Mouse (Mus musculus) inflammation-experienced regulatory T-cells (primary cell): ENCODE results near the gene Cyp4f40. TPM values are rescaled to one million over a fixed set of nuclear protein-coding genes. Genes with fewer than 3 reads are reported as not detected.

Source experiments
- polyA plus RNA-seq, 2 experiments: library from polyadenylated mRNA; unstranded; fragments of 100-300 nt; shearing (Covaris generic); gene quantifications; one replicate each; pipeline ENCODE4 v1.2.1; 2017

The Cyp4f40 gene
- under 1 TPM in 1 of 2 experiments, not detected in 1; 0.17 TPM for polyA plus RNA-seq

GRCm38 (mm10) chr17:32658712-32659111 is at the start of gene Cyp4f40:
Cyp4f40 (plus strand) TSS chr17:32658900.

GRCm38 (mm10) chr17:32621018-32621417 is 37.7 kb upstream of the Cyp4f40 start, which contains the start of gene Cyp4f37:
Cyp4f37 (plus strand) TSS chr17:32621309.

GRCm38 (mm10) chr17:32685048-32685750 is 26.5 kb downstream of the Cyp4f40 start, which contains the start of gene Cyp4f15:
Cyp4f15 (plus strand) TSS chr17:32685627.

Other genes starting within 250 kb of the Cyp4f40 start
- 10 to 100 TPM; 80.6 to 97.0 TPM for gene Pglyrp2, start 234.7 kb upstream of the Cyp4f40 start, polyA plus RNA-seq
- gene Cyp4f39, start 206.2 kb upstream of the Cyp4f40 start, polyA plus RNA-seq = under 1 TPM; 0.51 to 0.61 TPM
- gene Cyp4f17, start 152.8 kb upstream of the Cyp4f40 start, polyA plus RNA-seq = 1 to 10 TPM; 2.6 TPM
- 10 to 100 TPM; 14.4 to 33.9 TPM for gene Cyp4f16, start 122.3 kb upstream of the Cyp4f40 start, polyA plus RNA-seq
- gene Cyp4f37, start 37.6 kb upstream of the Cyp4f40 start, polyA plus RNA-seq = 1 to 10 TPM in 1 of 2 experiments, not detected in 1; 2.2 TPM
- not detected for gene Cyp4f15, start 26.7 kb downstream of the Cyp4f40 start, polyA plus RNA-seq
- 10 to 100 TPM; 22.0 to 24.6 TPM for gene Zfp871, start 129.4 kb downstream of the Cyp4f40 start, polyA plus RNA-seq
- gene Zfp811, start 151.0 kb downstream of the Cyp4f40 start, polyA plus RNA-seq = under 1 TPM in 1 of 2 experiments, not detected in 1; 0.75 TPM
- 10 to 100 TPM in 1 of 2 experiments, 1 to 10 TPM in 1; 9.8 to 14.2 TPM for gene Zfp799, start 171.4 kb downstream of the Cyp4f40 start, polyA plus RNA-seq
- 10 to 100 TPM in 1 of 2 experiments, 1 to 10 TPM in 1; 5.8 to 10.3 TPM for gene Zfp870, start 232.7 kb downstream of the Cyp4f40 start, polyA plus RNA-seq